Mouse (Mus musculus) regulatory T cell (primary cell): ENCODE data around the gene Dapk1.
"Not testable (repeated sequence)": the region's sequence is repeated elsewhere in the genome, so short reads cannot be mapped to it uniquely, and the experiment has no call there.

ENCODE experiments used
- in situ Hi-C: fragments of 300-600 bp; cut with MboI, MseI; formaldehyde crosslinking; loops from one replicate; pipeline ENCODE4 v1.15.1; 2025; ENCODE audit warnings: high pct_unique_total_duplicates

Dapk1 gene

DNA sequence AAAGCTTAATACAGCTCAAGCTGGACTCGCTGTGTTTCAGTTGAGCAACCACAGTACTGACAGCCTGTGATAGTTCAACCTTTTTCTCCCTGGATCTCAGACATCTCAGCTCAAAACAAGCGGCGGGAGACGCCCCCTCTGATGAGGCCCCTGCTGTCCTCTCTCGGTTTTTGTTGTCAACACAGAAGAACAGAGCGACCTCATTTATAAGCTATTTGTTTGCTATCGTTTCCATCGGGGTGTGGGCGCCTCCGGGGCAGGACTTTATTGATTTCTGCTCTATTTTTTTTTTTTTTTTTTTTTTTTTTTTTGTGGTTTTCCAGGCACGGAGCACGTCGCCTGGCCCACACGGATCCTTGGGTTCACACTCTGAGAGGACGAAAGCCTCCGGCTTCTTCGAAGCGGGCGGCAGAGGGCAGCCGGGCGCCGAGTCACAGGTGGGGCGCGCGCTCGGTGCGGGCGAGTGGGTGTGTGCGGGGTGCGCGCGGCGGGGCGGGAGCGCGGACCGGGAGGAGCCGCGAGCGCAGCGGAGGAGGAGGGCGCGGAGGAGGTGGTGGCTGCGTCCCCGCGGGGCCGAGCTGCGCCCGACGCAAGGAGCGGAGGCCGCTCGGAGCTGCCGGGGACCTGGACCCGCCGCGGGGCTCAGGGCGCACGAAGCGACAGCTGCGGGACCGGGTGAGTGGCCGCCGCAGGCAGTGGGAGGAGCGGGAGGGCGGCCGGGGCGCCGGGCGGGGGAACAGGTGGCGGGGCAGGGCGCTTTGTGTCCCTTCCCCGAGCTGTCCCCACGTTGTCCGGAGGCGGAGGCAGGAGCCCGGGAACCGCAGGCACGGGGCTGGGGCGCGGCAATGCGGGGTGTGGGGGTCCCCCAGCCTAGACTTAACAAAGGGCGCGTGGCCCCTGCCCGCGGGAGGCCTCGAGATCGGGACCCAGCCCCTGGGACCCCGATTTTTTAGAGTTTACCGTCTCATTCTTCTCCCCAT, at the start of gene Dapk1:
Gene Dapk1 (plus strand): TSS at position 512 of the 980 bp plus-strand sequence.
- in situ Hi-C loops: no loop called here

DNA sequence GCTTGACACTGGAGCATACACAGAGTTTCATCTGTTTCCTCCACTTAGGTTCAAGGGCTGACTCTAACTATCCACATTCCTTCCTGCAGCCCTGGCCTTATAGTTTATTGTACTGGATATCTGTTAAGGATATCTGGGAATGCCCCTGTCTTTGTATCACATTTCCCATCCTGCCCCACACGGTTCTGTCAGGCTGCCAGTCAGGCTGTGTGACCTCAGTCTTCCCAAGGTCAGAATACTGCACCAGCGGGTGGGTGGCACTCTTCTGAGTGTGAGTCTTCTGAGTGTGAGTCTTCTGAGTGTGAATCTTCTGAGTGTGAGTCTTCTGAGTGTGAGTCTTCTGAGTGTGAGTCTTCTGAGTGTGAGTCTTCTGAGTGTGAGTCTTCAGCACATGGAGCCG, 48.4 kb upstream of the Dapk1 start:
- in situ Hi-C loops: no loop called here

DNA sequence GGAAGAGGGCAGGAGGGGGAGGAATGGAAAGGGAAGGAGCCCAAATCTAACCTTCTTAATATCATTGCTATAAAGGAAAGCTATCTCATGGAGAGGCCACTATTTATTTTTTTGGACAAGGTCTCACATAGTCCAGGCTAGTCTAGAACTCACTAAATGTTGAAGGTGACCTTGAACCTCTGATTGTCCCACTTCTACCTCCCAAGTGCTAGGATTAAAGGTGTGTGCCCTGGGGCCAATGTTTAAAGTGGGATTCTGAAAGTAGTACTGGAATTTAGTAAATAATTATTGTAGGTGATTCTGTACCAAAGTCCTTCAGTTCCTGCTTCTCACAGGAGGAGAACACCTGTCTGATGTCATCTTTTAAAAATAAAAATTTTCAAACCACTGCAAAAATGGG, 45.3 kb upstream of the Dapk1 start:
- in situ Hi-C loops: no loop called here

DNA sequence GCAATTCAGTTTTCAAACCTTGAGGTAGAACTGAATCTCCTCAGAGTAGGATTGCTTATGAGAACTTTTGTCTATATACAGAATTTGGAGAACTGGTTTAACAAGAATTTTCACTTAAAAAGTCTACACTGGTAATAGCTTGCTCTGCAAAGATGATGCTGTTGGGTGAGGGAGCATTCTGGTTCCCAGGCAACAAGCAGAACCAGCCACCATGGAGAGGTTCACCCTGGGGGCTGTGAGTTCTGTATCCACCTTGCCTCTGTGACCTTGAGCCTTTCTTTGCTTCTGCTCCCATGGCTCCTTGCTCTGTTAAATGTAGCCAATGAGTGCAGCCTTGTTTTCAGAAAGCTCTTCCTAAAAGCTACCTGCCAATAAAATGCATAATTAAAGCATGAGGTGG, 44.8 kb upstream of the Dapk1 start:
- in situ Hi-C loops: no loop called here

DNA sequence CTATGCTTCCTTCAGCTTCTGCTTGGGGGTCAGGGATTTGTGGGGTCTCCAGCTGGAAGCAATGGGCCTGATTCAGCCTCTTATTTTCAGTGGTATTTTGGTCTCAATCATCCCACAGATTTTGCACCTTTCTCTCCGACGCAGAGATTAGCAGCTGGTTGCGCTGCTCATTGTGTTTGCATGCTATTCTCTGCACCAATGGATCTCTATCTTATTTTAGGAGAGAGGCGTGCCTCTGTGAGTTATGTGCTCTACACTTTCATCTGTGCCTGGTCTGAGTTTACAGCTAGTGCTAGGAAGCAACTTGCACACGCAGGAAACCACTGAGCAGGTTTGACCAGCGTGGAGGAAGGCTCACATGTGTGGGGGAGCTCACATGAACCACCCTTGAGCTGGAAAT, 37.4 kb upstream of the Dapk1 start:
- in situ Hi-C loops: no loop called here

DNA sequence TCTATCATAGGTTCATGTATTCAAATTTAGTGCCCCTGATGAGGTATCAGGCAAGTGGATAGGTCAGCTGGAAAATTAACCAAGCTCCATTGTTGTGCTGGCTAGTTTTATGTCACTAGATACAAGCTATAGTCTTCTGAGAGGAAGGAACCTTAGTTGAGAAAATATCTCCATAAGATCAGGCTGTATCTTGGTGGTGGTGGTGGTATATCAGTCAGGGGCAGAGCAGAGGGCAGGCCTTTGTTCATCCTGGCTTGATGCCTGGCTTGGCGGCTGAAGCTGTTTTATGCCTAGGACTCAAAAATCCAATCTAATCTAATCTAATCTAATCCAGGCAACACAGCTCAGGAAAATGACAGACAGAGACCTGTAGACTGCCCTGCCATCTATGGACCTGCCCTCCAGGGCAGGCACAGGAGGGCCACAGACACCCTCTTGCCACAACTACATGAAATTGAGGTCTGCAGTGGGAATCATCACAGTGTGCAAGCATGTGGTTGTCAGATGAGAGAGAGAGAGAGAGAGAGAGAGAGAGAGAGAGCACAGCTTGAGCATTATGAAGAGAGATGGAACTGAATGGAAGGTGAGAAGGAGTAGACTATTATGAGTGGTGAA, 32.7 kb upstream of the Dapk1 start:
- in situ Hi-C loops: no loop called here

DNA sequence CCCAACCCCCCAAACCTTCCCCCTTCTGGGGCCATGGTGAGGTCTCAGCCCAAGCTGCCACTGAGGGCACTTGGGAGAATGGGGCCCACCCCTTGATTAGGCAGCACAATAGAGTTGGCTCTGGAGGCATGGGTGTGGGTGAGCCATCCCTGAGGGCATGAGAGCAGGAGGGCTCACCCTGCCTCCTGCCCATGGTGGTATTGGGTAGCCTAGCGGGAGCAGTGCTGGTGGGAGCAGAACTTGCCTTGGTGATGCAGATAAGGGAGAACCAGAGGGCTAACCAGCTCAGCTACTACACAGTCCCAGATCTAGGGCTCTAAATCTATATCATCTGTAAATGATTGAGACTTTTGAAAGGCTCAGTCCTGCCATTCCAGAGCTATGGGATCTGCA, 32.2 kb upstream of the Dapk1 start:
- in situ Hi-C loops: no loop called here

DNA sequence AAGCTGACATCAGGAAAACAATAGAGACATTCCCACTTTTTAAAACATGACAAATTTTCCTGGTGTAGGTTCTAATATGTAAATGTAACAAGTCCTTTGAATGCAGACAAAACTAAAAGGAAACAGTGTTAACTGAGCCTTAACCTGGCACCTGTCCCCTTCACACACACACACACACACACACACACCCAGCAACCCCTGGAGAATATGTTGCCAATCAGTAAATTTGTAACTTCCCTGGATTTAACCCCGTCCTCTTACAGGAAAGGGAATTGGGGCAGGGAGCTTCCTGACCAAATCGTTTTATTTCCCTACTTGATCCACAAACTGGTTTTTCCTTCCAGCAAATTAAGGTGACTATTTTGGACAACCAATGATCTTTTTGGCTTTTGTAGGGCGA, 28.2 kb upstream of the Dapk1 start:
- in situ Hi-C loops: no loop called here

DNA sequence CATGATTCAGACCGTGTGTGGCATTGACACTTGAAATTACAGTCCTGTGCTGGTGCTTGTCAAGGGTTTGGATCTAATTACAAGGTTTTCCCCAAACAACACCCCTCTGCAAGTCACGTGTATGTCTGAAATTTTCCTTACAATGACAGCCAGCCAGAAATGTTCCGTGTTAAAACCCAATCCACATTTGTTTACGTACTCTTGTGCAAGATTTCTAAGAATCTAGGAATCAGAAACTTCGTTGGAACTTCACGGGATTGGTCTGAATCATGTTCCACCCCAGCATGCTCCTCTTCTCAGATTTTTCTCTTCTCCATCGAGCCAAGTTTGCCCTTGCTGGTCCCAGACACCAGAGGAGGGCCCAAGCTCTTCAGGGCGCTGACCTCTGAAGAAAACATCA, 27.8 kb upstream of the Dapk1 start:
- in situ Hi-C loops: no loop called here

DNA sequence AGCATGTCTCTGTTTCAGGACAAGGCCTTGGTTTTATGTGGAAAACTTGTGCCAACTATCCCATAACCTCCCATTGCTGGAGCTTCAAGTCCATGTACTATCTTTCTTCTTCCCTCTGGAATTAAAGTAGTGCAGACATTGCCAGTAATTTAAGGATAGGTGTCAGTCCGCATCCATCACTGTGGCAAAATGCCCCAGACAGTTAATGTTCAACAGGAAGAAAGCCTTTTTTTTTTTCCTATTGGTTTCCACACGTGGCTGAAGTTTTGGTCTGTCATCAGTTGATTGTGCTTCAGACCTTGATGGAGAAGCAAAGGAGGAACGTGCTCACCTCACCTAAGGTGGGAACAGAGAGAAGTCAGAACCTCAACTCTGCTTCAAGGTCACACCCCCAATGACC, 23.2 kb upstream of the Dapk1 start:
- in situ Hi-C loops: no loop called here

DNA sequence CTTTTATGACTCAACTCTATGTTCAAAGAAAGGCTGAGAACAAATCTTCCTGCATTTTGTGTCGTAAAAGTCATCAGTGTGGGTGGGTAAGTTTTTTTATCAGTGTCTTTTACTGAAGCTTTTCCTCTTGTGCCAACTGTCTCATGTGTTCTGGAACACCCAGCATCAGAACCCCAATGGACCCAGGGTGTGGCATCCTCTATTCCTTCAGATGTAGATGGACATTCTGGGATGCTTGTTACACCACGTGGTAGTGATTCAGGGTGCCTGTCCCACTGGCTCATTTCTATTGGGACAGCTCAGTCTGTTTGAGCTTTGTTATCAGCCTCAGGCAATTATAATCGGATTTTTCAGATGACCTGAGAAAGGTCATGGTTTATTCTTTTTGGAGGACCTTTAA, 6.9 kb upstream of the Dapk1 start:
- in situ Hi-C loops: no loop called here

DNA sequence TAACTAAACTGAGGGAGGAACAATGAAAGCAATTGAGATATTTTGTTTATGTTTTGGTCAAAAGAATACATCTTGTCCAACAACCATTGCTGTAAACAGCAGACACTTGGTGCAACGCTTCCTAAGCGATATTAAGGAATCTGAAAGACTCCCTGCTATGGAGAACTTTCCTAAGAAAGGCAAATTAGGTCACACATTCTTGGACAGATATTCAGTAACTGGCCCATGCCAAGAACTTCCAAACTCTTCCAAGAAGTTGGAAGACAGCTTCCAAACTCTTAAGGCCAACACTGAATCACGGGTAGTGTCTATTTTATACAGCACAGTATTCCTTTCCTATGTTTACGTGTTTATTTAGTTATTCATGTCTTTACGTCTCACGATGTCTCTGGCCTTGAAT, 6.2 kb upstream of the Dapk1 start:
- in situ Hi-C loops: no loop called here

DNA sequence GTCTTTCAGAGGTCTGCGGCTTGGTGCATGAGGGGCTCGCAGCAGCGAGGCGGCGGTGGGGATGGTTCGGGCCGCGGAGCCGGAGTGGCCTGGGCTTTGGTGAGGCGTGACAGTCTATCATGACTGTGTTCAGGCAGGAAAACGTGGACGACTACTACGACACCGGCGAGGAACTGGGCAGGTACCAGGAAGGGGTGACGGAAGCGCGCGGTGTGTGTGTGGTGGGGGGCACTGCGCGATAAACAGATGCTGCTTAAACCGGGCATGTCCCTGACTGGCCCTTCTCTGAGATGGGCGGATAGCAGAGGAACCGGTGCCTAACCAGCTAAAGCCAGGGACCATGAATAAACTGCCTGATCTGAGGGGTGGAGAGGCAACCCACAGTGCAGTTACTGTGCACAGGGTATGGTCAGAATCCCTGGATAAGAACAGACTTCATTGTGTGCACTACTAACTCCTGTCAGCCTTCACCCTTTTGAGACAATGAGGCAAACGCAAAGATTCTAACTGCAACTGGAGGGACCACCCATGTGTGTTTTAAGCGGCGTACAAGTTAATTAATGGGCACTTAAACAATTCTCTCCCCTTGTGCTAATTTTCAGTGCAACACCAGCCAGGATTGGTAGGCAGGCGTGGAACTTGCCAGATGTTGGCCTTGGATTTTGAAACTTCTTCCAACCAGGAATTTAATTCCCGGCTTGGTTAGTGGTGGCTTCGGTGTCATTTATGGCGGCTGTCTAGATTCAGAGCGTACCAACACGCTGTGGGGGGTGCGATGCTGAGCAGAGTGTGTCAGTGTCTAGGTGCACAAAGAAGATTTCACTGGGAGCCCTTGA, 887 bp downstream of the Dapk1 start:
- in situ Hi-C loops: no loop called here

DNA sequence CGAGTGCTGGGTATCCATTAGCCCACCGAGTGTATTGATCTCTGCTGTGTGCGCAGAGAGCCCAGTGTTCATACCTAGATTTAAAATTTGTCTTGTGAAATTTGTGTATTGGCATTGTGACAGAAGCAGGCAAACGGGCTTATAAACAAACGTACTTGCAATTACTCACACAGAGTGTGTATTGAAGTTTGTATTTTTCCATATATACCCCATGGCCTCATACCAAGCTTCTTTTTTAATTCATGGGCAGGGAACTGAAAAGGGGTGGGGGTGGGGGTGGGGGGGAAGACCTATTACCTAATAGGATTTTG, 1.5 kb downstream of the Dapk1 start:
- in situ Hi-C loops: no loop called here

DNA sequence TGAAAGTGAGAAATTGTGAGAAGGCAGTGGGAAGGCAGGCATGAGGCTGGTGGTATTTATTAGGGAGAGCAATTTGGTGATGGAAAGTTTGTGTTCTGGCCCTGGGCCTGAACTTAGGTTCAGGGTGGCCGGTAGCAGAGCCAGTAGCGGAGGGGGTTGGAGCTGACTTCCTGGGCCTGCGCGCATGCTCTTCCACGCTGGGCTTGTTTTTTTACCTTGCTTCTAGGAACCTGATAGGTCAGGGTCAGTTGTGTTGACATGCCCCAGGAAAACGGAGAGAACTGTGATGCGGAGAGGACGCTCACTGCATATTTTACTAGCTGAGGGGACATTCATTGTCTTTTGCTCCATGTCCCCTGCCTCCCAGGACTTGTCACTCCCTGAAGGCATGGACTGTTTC, 5.7 kb downstream of the Dapk1 start:
- in situ Hi-C loops: loop anchor here (5.0 kb wide), 1 partner anchor 130 kb away; no protein-coding TSS in a partner anchor

DNA sequence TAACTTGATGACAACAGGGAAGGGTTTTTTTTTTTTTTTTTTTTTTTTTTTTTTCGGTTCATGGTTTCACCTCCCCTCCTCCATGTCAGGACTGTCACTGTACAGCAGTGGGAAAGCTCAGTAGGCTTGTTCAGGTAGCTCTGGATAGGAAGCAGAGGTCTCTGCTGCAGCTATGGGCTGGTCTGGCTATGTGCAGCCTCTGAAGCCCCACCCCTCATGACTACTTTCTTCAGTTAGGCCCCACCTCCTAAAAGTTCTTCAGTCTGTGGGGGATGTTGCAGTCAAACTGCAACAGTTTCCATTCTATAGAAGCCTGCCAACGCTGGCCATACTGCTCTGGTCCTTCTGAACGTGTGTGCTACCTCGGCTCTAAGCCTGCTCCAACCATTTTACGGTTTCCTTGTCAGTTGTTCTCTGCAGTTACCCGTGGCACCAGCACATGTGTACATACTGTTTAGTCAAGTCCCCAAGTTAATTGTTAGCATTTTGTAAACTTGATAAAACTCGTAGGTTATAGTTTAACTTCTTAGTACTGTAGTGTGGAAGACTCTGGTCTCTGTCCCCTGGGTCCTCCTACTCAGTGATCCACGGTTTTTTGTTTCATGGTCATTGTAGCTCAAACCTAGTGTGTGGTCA, 6.8 kb downstream of the Dapk1 start:
- in situ Hi-C loops: loop anchor here (5.0 kb wide), 1 partner anchor 129 kb away; no protein-coding TSS in a partner anchor

DNA sequence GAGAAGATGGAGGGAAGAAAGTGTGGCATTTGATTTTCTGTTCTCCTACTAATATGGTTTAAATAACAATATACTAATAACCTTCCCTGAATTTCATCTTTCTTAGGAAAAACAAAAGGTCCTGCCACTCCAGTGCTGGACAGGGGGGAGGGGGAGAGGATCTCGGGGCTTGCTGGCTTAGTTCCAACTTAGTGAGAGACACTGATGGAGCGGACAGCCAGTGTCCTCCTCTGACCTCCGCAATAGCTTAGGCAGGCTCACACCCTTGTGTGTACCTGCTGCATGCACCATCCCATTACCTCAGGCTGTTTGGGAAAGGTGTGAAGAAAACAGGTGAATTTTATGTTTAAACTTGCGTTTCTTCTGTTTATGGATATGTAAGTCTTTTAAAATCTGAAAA, 7.5 kb downstream of the Dapk1 start:
- in situ Hi-C loops: loop anchor here (5.0 kb wide), 1 partner anchor 128 kb away; no protein-coding TSS in a partner anchor

DNA sequence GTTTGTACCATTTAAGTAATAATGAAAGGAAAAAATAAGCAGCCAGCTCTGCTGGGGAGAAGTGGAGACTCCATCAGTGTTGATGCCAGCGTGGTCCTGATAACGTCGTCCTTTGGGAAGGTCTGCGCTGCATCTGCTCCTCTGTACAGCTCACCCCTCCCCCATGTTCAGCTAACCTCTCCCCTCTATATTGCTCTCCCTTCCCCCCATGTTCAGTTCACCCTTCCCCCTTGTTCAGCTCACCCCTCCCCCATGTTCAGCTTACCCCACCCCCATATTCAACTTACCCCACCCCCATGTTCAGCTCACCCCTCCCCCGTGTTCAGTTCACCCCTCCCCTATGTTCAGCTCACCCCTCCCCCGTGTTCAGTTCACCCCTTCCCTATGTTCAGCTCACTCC, 8.8 kb downstream of the Dapk1 start:
- in situ Hi-C loops: no loop called here

DNA sequence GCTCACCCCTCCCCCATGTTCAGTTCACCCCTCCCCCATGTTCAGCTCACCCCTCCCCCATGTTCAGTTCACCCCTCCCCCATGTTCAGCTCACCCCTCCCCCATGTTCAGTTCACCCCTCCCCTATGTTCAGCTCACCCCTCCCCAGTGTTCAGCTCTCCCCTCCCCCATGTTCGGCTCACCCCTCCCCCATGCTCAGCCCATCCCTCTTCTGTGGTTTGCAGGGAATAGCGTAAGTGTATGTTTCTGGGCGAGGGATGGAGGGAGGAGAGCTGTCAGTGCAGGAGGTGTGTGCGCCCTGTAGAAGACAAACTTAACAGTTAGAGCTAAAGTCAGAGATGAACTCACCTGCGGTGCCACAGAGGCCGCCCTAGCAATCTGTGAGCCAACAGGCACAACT, 9.2 kb downstream of the Dapk1 start:
- in situ Hi-C loops: not testable (repeated sequence)

DNA sequence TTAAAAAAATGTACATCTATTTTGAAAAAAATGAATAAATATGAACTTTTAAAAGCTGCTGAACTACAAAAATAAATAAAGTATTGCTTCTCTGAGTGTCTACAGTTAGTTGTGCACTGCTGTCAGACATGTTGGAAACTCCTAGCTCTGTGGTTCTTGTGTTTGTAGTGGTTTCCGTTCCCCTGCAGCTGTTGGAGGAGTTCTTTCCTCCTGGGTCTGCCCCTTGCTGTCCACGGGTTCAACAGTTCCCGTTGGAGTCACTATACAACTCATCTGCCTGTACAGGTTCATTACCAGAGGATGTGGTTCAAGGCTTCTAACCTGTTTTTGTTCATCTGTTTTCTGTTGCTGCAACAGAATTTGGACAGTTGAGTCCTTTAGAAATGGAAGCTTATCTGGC, 10.4 kb downstream of the Dapk1 start:
- in situ Hi-C loops: no loop called here

DNA sequence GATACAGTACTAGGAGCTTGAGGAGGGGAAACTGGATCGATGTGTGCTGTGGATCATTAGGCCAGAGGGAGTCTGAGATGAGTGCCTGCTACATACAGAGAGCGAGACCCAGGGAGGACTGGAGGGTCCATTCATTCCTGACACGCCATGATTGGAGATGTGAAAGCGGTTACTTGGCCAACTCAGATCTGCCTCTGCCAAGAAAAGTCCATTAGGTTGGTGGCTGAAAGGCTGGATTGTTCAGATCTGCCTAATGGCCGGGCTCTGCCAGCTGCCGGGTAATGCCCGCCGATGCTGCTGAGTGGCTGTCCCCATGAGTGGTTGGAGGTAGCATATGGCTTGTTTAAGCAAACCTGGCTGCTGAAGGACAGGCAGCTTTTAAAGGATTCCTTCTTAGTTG, 12.4 kb downstream of the Dapk1 start:
- in situ Hi-C loops: no loop called here
